Mouse (Mus musculus) CH12.LX (cell line): Measurements from ENCODE around the gene Adarb1.

Source experiments
- CTCF ChIP-seq, 2 experiments: IDR thresholded peaks in 1 of 2; conservative IDR thresholded peaks in 1 of 2; 2 replicates each; pipeline ENCODE4 v1.5.1; 2011 to 2012; ENCODE audit warnings: low read depth in 2 of 2, low read length in 2 of 2, improper control_type of control experiment in 1 of 2, inconsistent platforms in 1 of 2, mild to moderate bottlenecking in 1 of 2, moderate library complexity in 1 of 2
- MAX ChIP-seq: IDR thresholded peaks from 2 replicates; pipeline ENCODE4 v1.6.1; 2011; ENCODE audit warnings: low read length, improper control_type of control experiment
- POLR2A ChIP-seq: IDR thresholded peaks from 2 replicates; pipeline ENCODE4 v1.6.1; 2011; ENCODE audit warnings: low read depth, mild to moderate bottlenecking, improper control_type of control experiment, low read length
- TBP ChIP-seq: conservative IDR thresholded peaks from 2 replicates; pipeline ENCODE4 v1.6.1; 2011; ENCODE audit warnings: low read depth, low read length, improper control_type of control experiment

DNA sequence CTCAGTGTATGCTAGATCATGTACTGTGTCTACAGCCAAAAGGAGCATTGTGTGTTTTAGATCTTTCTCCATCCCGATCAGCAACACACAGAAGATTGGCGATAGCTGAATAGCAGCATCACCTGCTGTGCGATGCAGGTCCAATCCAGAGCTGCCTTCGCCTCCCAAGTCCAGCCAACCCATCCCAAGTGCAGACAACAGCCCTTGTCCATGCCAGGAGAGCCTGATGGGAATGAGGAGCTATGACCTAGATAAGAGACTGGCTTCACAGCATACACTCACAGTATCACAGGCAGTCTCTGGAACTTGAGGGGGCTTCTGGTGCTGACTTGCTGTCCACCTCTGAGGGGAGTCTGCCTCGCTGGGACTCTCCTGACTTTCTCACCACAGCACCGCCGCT, 30.1 kb upstream of the Adarb1 start:
- TF ChIP-seq POLR2A (no peak), MAX (no peak), CTCF (conservative IDR thresholded peaks at IDR 0.05 in 1 of 2, IDR thresholded peaks at IDR 0.05 in 1 of 2; ENCODE audit: low read depth in 2 of 2, low read length in 2 of 2) (no peak), TBP (no peak)
